Mouse (Mus musculus): ENCODE measurements around the gene Ago3.

Ago3 gene

DNA sequence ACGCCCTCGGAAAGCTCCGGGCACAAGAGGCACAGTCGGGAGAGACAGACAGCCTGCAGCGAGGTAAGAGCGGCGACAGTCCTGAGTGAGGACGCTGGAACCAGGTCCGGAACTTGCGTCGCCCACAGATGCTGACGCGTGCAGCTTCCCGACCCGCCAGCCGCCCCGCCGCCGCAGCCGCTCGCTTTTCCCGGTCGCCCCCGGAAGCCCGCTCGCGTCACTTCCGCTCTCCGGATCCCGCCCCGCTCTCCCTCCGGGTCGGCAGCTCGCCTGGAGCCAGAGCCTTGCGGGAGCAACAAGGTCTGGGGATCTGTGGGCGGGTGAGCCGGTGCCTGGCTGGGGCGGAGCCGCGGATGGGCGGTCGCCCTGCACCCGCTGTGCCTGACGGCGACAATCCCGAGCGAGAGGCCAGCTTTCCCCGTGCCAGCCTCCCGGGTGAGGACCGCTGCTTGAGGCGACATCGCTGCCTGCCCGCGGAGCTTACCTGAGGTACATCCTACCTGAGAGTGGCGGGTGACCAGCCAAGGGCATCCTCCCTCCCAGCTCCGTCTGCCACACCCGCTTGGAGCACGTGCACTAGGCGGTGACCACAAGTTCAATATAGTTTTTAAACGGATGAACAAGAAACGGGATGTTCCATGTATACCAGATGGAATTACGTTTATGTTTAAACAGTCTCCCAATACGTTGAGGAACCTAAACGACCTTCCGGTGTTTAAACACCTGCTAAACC, at the start of gene Ago3:
Gene Ago3 (minus strand): TSS at position 210 of the 733 bp plus-strand sequence.
- peak; percentile 88 for DNase-seq (ENCODE audit: low read depth, low spot score)

DNA sequence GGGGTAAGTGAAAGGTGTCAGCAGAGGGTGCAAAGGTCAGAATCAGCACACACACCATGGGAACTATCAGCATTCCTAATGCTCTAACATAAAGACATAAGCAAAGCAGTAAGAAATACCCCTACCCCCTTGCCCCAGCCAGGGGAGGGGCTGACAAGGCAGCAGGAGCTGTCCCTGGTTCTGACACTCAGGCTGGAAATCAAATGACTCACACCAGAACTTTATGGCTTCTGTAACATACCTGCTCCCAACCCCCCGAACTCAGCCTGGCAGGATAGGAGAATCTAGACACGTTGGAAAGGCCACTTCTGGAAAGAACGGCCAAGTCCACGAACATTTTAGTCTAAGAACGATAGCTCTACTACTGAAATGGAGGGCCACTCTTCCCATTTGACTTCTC, 43.7 kb upstream of the Ago3 start:
- peak; percentile 6 for DNase-seq (ENCODE audit: low read depth, low spot score)

- DNase-seq (ENCODE audit: low read depth, low spot score), result peak; percentile 27
Observed at GRCm38 (mm10) chr4:126469334-126469733, 40.0 kb upstream of the Ago3 start.

DNA sequence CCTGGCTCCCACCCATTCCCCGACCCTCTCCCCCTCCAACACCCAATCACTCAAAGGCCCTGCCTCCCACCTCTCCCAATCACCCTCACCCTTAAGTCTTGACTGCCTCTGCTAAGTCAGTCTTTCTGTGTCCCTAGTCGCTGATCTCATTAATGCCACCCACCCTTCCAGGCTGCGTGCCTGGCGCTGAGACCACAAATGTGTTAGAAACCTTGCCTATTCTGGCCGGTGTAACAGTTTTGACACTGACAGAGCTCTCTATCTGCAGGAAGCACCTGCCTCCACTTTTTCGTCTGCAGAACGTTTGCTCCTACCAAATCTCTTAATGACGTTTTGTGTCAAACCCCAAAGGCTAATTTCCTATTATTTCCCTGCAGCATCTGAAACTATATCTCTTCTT, 39.6 kb upstream of the Ago3 start:
- DNase-seq (ENCODE audit: low read depth, low spot score), result peak; percentile 14

GRCm38 (mm10) chr4:126468285-126468901, 39.0 kb upstream of the Ago3 start, which contains the start of gene Ago1:
TSS of gene Ago1 (minus strand) at chr4:126468583.
- DNase-seq (ENCODE audit: low read depth, low spot score), result peak; percentile 88

DNA sequence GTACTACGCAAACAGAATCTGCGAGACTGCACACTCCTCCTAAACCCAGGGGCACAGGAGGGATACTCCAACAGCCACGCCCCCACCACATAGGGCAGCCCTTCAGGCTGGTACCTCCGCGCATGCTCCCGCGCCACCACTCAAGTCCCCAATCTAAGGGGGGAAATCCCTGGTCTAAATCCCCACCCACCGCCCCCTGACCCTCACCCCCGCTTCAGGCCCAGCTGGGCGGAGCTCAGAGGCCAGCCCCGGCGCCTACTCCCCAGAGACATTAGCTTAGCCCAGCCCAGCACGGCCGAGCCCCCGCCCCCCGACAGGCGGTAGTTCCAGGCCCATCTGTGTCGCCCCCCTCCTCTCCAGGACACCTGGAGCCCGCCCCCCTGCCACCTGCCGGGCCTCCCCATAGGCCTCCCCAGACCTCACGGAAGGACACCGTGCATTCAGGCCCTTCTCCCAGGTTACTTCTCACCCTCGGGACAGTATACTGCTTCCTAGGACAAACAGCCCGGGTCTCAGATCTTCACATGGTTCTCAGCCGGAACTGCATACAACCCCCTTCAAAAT, 38.4 kb upstream of the Ago3 start:
- DNase-seq (ENCODE audit: low read depth, low spot score), result peak; percentile 52

- DNase-seq (ENCODE audit: low read depth, low spot score), result no peak
Observed at GRCm38 (mm10) chr4:126466251-126466750, 36.9 kb upstream of the Ago3 start.

- peak; percentile 34 for DNase-seq (ENCODE audit: low read depth, low spot score)
Observed at GRCm38 (mm10) chr4:126465843-126466242, 36.5 kb upstream of the Ago3 start.

DNA sequence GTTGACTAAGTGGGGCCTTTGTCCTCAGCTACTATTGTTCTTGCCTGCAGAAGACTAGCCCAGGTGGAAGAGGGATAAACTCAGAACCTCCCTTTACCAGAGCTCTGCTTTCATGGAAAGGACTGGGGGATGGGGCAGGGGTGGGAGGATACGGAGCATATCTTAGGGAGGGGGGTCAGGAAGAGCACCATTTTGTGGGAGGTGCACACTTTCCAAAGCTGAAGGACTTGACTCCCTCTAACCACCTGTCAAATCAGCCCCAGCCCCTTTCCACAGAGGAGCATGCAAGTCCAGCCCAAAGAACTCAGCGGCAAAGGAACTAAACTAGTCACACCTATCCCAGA, 35.5 kb upstream of the Ago3 start:
- DNase-seq (ENCODE audit: low read depth, low spot score), result no peak

DNA sequence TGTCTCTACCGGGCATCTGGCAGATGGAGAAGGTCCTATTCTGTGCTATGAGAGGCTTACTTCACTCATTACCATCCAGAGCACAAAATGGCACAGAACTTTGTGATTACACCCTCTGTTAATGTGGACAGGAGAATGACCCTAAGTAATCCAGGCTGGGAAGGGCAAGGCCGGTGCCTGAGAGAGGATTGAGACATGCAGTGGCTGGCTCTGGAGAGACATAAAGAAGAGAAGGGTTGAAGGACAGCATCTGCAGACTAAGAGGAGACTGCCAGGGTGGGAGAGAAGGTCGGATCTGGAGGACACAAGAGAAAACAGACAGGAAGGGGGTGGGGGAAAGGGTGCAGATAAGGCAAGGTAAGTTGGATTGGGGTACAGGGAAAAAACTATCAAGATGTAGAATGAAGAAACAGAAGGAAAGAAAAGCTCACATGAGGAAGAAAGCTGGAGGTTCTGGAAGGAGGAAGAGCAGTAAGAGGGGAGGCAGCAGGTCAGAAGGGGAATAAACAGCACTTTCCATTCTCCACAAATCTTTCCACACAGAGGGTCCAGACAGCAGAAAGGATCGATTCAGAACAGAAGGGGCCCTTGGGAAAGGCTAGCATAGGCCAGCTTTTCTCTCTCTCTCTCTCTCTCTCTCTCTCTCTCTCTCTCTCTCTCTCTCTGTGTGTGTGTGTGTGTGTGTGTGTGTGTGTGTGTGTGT, 35.0 kb upstream of the Ago3 start:
- no peak for DNase-seq (ENCODE audit: low read depth, low spot score)

DNA sequence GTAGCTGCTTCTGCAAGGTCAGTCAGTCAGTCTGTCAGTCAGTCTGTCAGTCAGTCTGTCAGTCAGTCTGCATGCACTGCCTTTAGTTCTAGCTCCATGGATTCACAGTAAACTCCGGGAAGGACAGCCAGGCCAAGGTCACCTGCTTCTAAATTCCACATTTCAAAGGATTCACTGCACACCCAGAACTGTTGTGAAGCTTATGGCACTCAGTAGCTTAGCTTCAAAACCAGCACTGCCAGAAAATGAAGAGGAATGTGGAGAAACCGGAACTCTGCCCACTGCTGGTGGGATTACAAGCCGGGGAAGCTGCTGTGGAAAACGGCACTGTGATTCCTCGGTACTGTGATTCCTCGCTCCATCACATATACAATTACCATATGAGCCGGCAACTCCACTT, 26.1 kb upstream of the Ago3 start:
- DNase-seq (ENCODE audit: low read depth, low spot score), result no peak

GRCm38 (mm10) chr4:126454547-126455254, 25.3 kb upstream of the Ago3 start:
- DNase-seq (ENCODE audit: low read depth, low spot score), result no peak

GRCm38 (mm10) chr4:126450268-126450667, 20.9 kb upstream of the Ago3 start:
- DNase-seq (ENCODE audit: low read depth, low spot score), result no peak

- DNase-seq (ENCODE audit: low read depth, low spot score), result no peak
Observed at GRCm38 (mm10) chr4:126447126-126447525, 17.8 kb upstream of the Ago3 start.

DNA sequence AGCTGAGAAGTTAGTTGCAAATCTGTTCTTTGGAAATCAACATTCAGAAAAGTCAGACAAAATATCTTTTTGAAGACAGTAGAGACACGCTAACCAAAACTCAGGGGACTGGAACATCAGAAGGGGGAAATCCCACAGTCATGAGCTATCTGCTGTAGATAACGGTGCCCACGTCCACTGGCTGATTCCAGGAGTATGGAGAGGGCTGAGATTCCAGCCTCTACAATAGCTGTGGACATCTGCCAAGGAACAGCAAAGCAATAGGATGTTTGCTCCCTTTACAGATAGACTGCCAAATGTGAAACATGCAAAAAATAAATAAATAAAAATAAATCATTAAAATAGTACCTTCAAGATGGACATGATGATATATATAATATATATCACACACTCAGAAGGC, 15.2 kb upstream of the Ago3 start:
- DNase-seq (ENCODE audit: low read depth, low spot score), result no peak

- DNase-seq (ENCODE audit: low read depth, low spot score), result no peak
Observed at GRCm38 (mm10) chr4:126438261-126438660, 8.9 kb upstream of the Ago3 start.

- no peak for DNase-seq (ENCODE audit: low read depth, low spot score)
Observed at GRCm38 (mm10) chr4:126436268-126436667, 6.9 kb upstream of the Ago3 start.

GRCm38 (mm10) chr4:126434094-126434493, 4.7 kb upstream of the Ago3 start:
- no peak for DNase-seq (ENCODE audit: low read depth, low spot score)

GRCm38 (mm10) chr4:126433175-126433574, 3.8 kb upstream of the Ago3 start:
- DNase-seq (ENCODE audit: low read depth, low spot score), result peak; percentile 9

DNA sequence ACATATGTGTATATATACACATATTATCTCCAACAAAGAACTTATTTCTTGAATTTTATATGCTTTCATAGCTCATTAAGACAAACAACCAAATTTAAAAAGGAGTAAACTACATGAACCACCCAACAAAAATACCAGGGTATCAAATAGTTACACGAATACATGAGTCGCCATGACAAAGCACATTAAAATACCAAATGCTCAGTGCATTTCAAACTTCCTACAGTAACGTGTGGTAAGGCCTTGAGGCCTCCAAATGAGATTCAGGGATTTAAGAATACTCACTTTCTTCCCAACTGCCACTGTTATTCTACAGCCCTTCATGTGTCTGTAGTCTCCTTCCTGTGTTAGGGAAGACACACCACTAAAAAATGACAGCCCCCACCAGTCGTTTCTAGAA, 2.4 kb upstream of the Ago3 start:
- DNase-seq (ENCODE audit: low read depth, low spot score), result peak; percentile 57

- DNase-seq (ENCODE audit: low read depth, low spot score), result peak; percentile 21
Observed at GRCm38 (mm10) chr4:126428682-126429346, 542 bp downstream of the Ago3 start.

Data from 3T3-L1 (cell line).